Mouse (Mus musculus) lung, postnatal 10 days (tissue): ENCODE results near the gene Camkmt.

Experiments used
- DNase-seq: peaks from one replicate; pipeline ENCODE4 v3.0.0; 2021

Camkmt gene

DNA sequence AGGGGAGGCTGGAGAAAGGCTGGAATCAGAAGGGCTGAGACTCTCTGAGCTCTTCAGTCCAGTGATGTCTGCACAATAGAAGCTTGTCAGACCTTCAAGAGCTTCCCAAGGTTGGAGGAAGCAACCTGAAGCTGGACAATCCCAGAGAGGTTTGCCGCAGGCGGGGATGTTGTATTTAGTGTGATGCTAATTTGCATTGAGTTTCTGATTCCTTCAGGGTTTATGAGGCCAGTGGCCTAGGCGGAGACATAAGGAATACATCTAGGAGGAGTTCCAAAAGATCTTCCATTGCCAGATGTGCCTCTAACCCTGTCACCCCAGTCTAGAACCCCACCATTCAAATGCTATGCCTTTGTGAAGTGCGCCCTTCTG is 416.7 kb downstream of the Camkmt start:
- DNase-seq = no peak
